Mouse (Mus musculus) stomach, postnatal 0 days (tissue): Measurements from ENCODE around the gene Prx. TPM values are rescaled to one million over a fixed set of nuclear protein-coding genes. Genes with fewer than 3 reads are reported as not detected.

Source experiments
- ATAC-seq: fragments of 200-750 bp; cut with Nextera tagmentation; 2 replicates; pipeline ENCODE4 v1.8.0; 2017; ENCODE audit not compliant: low FRiP score, low TSS enrichment
- DNase-seq: peaks from one replicate; pipeline ENCODE4 v3.0.0-alpha.2; 2016; ENCODE audit warnings: low spot score
- H3K27ac ChIP-seq: fragments of 300-500 bp; sonication (generic); replicated peaks from 2 replicates; pipeline ENCODE4 v1.5.1; 2014; ENCODE audit warnings: mild to moderate bottlenecking, control low read depth
- H3K27me3 ChIP-seq: fragments of 300-500 bp; sonication (generic); 2 replicates; pipeline ENCODE4 v1.6.1; 2014; ENCODE audit warnings: low read length; ENCODE audit not compliant: control insufficient read depth, insufficient read depth
- H3K36me3 ChIP-seq: fragments of 300-500 bp; sonication (generic); 2 replicates; pipeline ENCODE4 v1.6.1; 2014; ENCODE audit warnings: low read length, mixed read lengths; ENCODE audit not compliant: control insufficient read depth, insufficient read depth
- H3K4me1 ChIP-seq: fragments of 300-500 bp; sonication (generic); replicated peaks from 2 replicates; pipeline ENCODE4 v1.6.1; 2014; ENCODE audit warnings: antibody characterized with exemption; ENCODE audit not compliant: control insufficient read depth, insufficient read depth
- H3K4me2 ChIP-seq: fragments of 300-500 bp; sonication (generic); replicated peaks from 2 replicates; pipeline ENCODE4 v1.6.1; 2014; ENCODE audit warnings: low read depth, mild to moderate bottlenecking, control low read depth, moderate library complexity
- H3K4me3 ChIP-seq: fragments of 300-500 bp; sonication (generic); 2 replicates; pipeline ENCODE4 v1.5.1; 2014; ENCODE audit warnings: low read depth, low read length, control low read depth
- H3K9ac ChIP-seq: fragments of 300-500 bp; sonication (generic); 2 replicates; pipeline ENCODE4 v1.6.1; 2014; ENCODE audit warnings: mild to moderate bottlenecking, low read length, control low read depth, mixed read lengths
- H3K9me3 ChIP-seq: fragments of 300-500 bp; sonication (generic); 2 replicates; pipeline ENCODE4 v1.6.1; 2016; ENCODE audit warnings: low read length; ENCODE audit not compliant: control insufficient read depth
- CTCF ChIP-seq: IDR thresholded peaks from 2 replicates; pipeline ENCODE4 v1.5.1; 2016; ENCODE audit warnings: antibody characterized with exemption, low read depth, mild to moderate bottlenecking, moderate library complexity
- EP300 ChIP-seq: optimal IDR thresholded peaks from 2 replicates; pipeline ENCODE3; 2016; ENCODE audit warnings: antibody characterized with exemption
- WGBS: fragments of 180-500 bp; shearing (Covaris S2); extraction: QIAGEN DNeasy Blood & Tissue Kit; methylation state at CpG from one replicate; pipeline ENCODE4 v1.1.7; 2014; 5-methylcytosine and 5-hydroxymethylcytosine counted together
- polyA plus RNA-seq: library from polyadenylated mRNA; unstranded; fragments of >200 nt; fragmentation: Nextera tagmentation; extraction: Ambion mirVana; gene quantifications from 2 replicates; pipeline ENCODE4 v1.2.1, GENCODE M21; 2015

The Prx gene
- polyA plus RNA-seq, 1 experiment from 2014 or later: 2.2 TPM

- H3K27me3 ChIP-seq: no peaks in the 10 kb centered on the region
- peak within 1 kb of the TSS; percentile 84 for H3K4me3 ChIP-seq
- under 1% methylated on average over 64 of the region's 80 CpGs for WGBS
- peak within 1 kb of the TSS; percentile 73 for H3K4me2 ChIP-seq
- H3K36me3 ChIP-seq: peaks cover 6% of the 10 kb centered on the region
- no peaks in the 10 kb centered on the region for H3K9me3 ChIP-seq
- H3K4me1 ChIP-seq: peaks cover 10% of the 10 kb centered on the region; the same call in 1 of the 2 replicates
- TF ChIP-seq CTCF (peak; percentile 69), EP300 (peak; percentile 34)
- H3K9ac ChIP-seq: peak within 1 kb of the TSS; percentile 88
- peak within 1 kb of the TSS; percentile 98 for H3K27ac ChIP-seq
- ATAC-seq (peak; percentile 93), DNase-seq (peak; percentile 100)
Measured at GRCm38 (mm10) chr7:27486770-27487697, 12.1 kb upstream of the Prx start, which contains the start of gene Sertad1. Sertad1 (plus strand) TSS chr7:27486910.

GRCm38 (mm10) chr7:27487740-27488268 lies 11.3 kb upstream of the Prx start:
- no peaks in the 10 kb centered on the region for H3K27me3 ChIP-seq
- H3K4me1 ChIP-seq: peaks cover 10% of the 10 kb centered on the region; the same call in 1 of the 2 replicates
- under 1% methylated on average over 13 of the region's 13 CpGs for WGBS
- peak overlapping the region; percentile 98 for H3K27ac ChIP-seq
- peaks cover 6% of the 10 kb centered on the region for H3K36me3 ChIP-seq
- H3K4me3 ChIP-seq: peak overlapping the region; percentile 84
- no peaks in the 10 kb centered on the region for H3K9me3 ChIP-seq
- H3K9ac ChIP-seq: peak overlapping the region; percentile 88
- peak; percentile 69 for DNase-seq
- ATAC-seq: no peak
- TF ChIP-seq EP300: no peak
- TF ChIP-seq CTCF: no peak
- H3K4me2 ChIP-seq: peak overlapping the region; percentile 73

DNA sequence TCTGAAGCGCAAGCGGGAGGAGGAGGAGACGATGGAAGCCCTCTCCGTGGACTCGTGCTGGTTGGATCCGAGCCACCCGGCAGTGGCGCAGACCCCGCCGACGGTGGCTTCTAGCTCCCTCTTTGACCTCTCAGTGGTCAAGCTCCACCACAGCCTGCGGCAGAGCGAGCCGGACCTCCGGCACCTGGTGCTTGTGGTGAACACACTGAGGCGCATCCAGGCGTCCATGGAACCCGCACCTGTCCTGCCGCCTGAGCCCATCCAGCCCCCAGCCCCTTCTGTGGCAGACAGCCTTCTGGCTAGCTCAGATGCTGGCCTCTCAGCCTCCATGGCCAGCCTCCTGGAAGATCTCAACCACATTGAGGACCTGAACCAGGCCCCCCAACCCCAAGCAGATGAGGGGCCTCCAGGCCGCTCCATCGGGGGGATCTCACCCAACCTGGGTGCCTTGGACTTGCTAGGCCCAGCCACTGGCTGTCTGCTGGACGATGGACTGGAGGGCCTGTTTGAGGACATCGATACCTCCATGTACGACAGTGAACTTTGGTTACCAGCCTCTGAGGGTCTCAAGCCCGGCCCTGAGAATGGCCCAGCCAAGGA lies 9.8 kb upstream of the Prx start:
- Histone ChIP-seq H3K27me3 (no peaks in the 10 kb centered on the region), H3K4me3 (no peak overlapping the region), H3K4me2 (no peak overlapping the region), H3K27ac (peak overlapping the region; percentile 94; the same call in 1 of the 2 replicates), H3K36me3 (peaks cover 6% of the 10 kb centered on the region), H3K9ac (0 out of 2 replicates have a peak overlapping the region, but pooled peaks have one; percentile 8), H3K9me3 (no peaks in the 10 kb centered on the region), H3K4me1 (peaks cover 10% of the 10 kb centered on the region; the same call in 1 of the 2 replicates)
- DNase-seq (no peak), ATAC-seq (no peak)
- 90% methylated on average over 25 of the region's 25 CpGs for WGBS
- TF ChIP-seq CTCF: no peak
- TF ChIP-seq EP300: no peak

GRCm38 (mm10) chr7:27490227-27490542 lies 8.9 kb upstream of the Prx start:
- no peak for ATAC-seq

GRCm38 (mm10) chr7:27490543-27491329 lies 8.4 kb upstream of the Prx start:
- H3K4me3 ChIP-seq: peak overlapping the region; percentile 39
- peak overlapping the region; percentile 58 for H3K9ac ChIP-seq
- peak overlapping the region; percentile 57 for H3K4me2 ChIP-seq
- under 1% methylated on average over 28 of the region's 33 CpGs for WGBS
- no peaks in the 10 kb centered on the region for H3K27me3 ChIP-seq
- no peaks in the 10 kb centered on the region for H3K9me3 ChIP-seq
- peak overlapping the region; percentile 94 for H3K27ac ChIP-seq
- DNase-seq (peak; percentile 95), ATAC-seq (peak; percentile 87)
- TF ChIP-seq CTCF: peak; percentile 76
- TF ChIP-seq EP300: no peak
- H3K36me3 ChIP-seq: peaks cover 6% of the 10 kb centered on the region
- H3K4me1 ChIP-seq: peaks cover 10% of the 10 kb centered on the region; the same call in 1 of the 2 replicates

More at GRCm38 (mm10) chr7:27490227-27490542, 8.9 kb upstream of the Prx start:
- peak overlapping the region; percentile 57 for H3K4me2 ChIP-seq
- H3K27me3 ChIP-seq: no peaks in the 10 kb centered on the region
- 15% methylated on average over 4 of the region's 4 CpGs for WGBS
- H3K9me3 ChIP-seq: no peaks in the 10 kb centered on the region
- peak overlapping the region; percentile 94 for H3K27ac ChIP-seq
- DNase-seq: no peak
- H3K4me3 ChIP-seq: peak overlapping the region; percentile 39
- peak overlapping the region; percentile 58 for H3K9ac ChIP-seq
- TF ChIP-seq EP300 (no peak), CTCF (no peak)
- H3K4me1 ChIP-seq: peaks cover 10% of the 10 kb centered on the region; the same call in 1 of the 2 replicates
- peaks cover 6% of the 10 kb centered on the region for H3K36me3 ChIP-seq
